Mouse (Mus musculus) C2C12 (cell line): ENCODE measurements at regions not wholly inside any gene's neighbourhood (a gene's known extent, or its start where the extent isn't known, plus 50 kb on each side); places are given as distances from the start of the nearest gene placed in this dataset.

Experiments used
- CTCF ChIP-seq: IDR thresholded peaks from one replicate; pipeline ENCODE4 v1.5.1; 2011; ENCODE audit not compliant: control insufficient read depth, insufficient read depth, insufficient read length
- MAX ChIP-seq: IDR thresholded peaks from one replicate; pipeline ENCODE4 v1.6.1; 2011; ENCODE audit warnings: mild to moderate bottlenecking, control low read depth
- MYOG ChIP-seq: IDR thresholded peaks from one replicate; pipeline ENCODE4 v1.6.1; 2011; ENCODE audit not compliant: control insufficient read depth, insufficient read length; ENCODE audit errors: extremely low read depth
- USF1 ChIP-seq: IDR thresholded peaks from one replicate; pipeline ENCODE4 v1.6.1; 2011; ENCODE audit warnings: low read depth, mild to moderate bottlenecking, control low read depth, moderate library complexity

- no peak for TF ChIP-seq MYOG
- TF ChIP-seq CTCF, result no peak
- no peak for TF ChIP-seq MAX
- no peak for TF ChIP-seq USF1
These were observed 261.7 kb upstream of the Usp24 start for GRCm38 (mm10) chr4:106054324-106054723.
